Mouse (Mus musculus) Patski (cell line): ENCODE results near the gene Pfas. TPM values are rescaled to one million over a fixed set of nuclear protein-coding genes. Genes with fewer than 3 reads are reported as not detected.
"Not testable (repeated sequence)": the region's sequence is repeated elsewhere in the genome, so short reads cannot be mapped to it uniquely, and the experiment has no call there.

Experiments
- ATAC-seq: fragments of 100-300 bp; one replicate; pipeline ENCODE4 v1.8.0; 2021
- CTCF ChIA-PET: fragments of 350-600 bp; sonication (Branson Sonifier 250); formaldehyde crosslinking; loops from one replicate; lab custom pipeline; 2022; ENCODE audit warnings: inconsistent platforms; lab: Charles Lee
- POLR2A ChIA-PET: fragments of 350-600 bp; sonication (Branson Sonifier 250); formaldehyde crosslinking; loops from one replicate; lab custom pipeline; 2022; ENCODE audit warnings: antibody characterized with exemption, inconsistent platforms; lab: Charles Lee
- DNase-seq: peaks from one replicate; pipeline ENCODE4 v3.0.0-alpha.2; 2011; ENCODE audit warnings: low read depth, low spot score
- H3K27me3 ChIP-seq: fragments of 371-371 bp; one replicate; pipeline ENCODE4 v1.5.1; 2021
- CTCF ChIP-seq: fragments of 100-300 bp; IDR thresholded peaks from one replicate; pipeline ENCODE4 v1.5.1; 2021
- in situ Hi-C: fragments of 300-500 bp; cut with MboI; formaldehyde crosslinking; loops from 3 replicates; pipeline ENCODE4 v1.11.1; 2018; ENCODE audit warnings: low pct_unique_long_range_greater_than_20kb, mixed read lengths
- polyA plus RNA-seq: library from polyadenylated mRNA; unstranded; gene quantifications from one replicate; pipeline ENCODE4 v1.2.3, GENCODE M21; 2021

Gene Pfas
- polyA plus RNA-seq, 1 experiment from 2014 or later = 12.9 TPM

DNA sequence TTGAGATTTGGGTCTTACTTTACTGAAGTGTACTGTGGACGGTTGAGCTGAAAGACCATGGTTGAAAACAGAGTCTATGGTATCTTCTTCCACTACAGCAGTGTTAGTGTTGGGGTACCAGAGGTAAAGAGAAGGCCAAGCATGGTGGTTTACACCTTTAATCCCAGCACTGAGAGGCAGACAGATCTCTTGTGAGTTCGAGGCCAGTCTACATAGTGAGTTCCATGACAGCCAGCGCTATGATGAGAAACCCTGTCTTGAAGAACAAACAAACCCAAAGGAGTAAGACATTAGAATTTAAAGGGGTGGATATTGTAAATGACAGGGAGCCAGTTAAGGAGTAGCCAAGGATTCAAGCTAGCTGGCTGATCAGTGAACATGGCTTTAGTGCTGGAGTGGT is 8.5 kb upstream of the Pfas start:
- TF ChIP-seq CTCF = no peak
- POLR2A ChIA-PET = interaction anchor here (0.6 to 0.9 kb wide), 3 partner anchors 13 to 23 kb away, joined by 3 to 4 read pairs (median 4); no protein-coding TSS in a partner anchor
- in situ Hi-C loops = no loop called here
- H3K27me3 ChIP-seq = no peaks in the 10 kb centered on the region
- CTCF ChIA-PET = interaction anchor here (1.6 to 1.8 kb wide), 2 partner anchors 17 to 19 kb away, joined by 4 to 6 read pairs; no protein-coding TSS in a partner anchor
- DNase-seq = no peak
- ATAC-seq = no peak

DNA sequence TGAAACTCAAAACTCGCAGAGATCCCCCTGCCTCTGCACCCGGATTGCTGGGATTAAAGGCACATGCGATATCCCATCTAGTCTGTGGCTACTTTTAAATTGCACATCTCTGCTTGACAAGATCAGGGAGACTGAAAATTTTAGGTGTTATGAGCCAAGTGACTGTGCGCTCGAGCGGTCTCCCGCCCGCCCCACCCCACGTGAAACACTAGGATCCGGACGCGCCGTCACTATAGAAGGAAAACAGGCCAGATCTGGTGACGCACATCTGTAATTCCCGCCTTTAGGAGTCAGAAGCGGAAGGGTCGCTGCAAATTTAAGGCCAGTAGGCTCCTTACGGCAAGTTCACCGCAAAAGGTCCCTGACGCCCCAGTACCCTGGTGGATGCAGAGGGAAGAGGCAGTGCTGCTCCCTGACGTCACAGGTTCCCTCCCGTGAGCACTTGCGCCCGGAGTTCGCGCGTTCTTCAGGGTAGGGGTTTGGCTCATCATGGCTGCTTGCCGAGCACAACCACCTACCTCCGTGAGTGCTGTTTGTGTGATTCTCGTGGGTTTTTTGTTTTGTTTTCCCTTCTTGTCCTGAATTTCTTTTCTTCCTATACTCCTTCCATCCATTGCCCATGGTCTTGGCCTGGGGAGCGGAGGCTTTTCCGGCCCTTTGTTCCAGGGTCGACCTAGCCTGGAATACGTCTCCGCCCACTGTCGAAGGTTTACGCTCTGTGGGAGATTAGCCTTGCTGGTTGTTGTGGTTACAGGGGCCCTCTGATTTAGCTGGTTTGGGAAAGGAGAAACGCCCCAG is 7.6 kb upstream of the Pfas start, which contains the start of gene Ctc1:
Ctc1 (plus strand) TSS at position 268 of the 798 bp plus-strand sequence.
- in situ Hi-C loops = no loop called here
- no peaks in the 10 kb centered on the region for H3K27me3 ChIP-seq
- DNase-seq (peak; percentile 49), ATAC-seq (peak; percentile 92)
- TF ChIP-seq CTCF = peak; percentile 43
- POLR2A ChIA-PET = interaction anchor here (0.6 to 0.9 kb wide), 3 partner anchors 14 to 24 kb away, joined by 3 to 4 read pairs (median 4); no protein-coding TSS in a partner anchor
- CTCF ChIA-PET = interaction anchor here (1.6 to 1.8 kb wide), 2 partner anchors 18 to 20 kb away, joined by 4 to 6 read pairs; no protein-coding TSS in a partner anchor

DNA sequence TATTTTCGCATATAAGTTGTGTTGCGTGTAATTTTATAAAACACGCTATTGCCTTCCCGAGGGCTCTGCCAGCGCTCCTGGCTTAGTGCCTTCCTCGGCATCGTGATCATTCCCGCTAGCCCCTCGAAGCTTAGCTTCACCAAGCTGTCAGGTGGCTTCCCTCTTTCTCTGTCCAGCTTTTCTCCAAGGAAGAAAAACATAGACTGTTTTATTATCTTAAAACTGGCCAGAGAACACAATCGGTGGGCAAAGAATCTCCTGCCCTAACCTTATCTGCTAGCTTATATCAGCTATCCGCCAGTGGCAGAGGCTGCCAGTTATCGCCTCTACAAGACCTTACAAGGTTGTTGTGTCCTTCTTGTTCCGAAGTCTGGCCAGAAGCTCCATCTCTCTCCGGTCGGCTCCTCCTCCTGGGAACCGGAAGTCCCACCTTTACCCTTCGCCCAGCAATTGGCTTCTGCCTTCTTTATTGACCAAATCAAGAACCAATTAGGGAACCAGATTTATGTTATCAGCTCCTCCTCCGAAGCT is 3.9 kb upstream of the Pfas start:
- ATAC-seq (peak; percentile 66), DNase-seq (peak; percentile 61)
- in situ Hi-C loops = no loop called here
- TF ChIP-seq CTCF = no peak
- ChIA-PET CTCF (interaction anchor here (1.1 to 1.6 kb wide), 6 partner anchors 10 to 50 kb away, joined by 3 to 5 read pairs (median 4); no protein-coding TSS in a partner anchor), POLR2A (interaction anchor here (1.2 to 1.6 kb wide), 2 partner anchors 12 to 30 kb away, joined by 5 to 7 read pairs; no protein-coding TSS in a partner anchor)
- H3K27me3 ChIP-seq = no peaks in the 10 kb centered on the region

DNA sequence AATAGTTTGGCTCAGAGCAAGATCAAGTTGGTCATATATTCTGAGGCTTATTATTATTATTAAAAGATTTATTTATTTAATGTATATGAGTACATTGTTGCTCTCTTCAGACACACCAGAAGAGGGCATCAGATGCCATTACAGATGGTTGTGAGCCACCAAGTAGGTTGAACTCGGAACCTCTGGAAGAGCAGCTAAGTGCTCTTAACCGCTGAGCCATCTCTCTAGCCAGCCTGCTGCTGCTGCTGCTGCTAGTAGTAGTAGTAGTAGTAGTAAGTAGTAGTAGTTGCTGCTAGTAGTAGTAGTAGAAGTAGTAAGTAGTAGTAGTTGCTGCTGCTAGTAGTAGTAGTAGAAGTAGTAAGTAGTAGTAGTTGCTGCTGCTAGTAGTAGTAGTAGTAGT is 3.2 kb upstream of the Pfas start:
- ChIA-PET POLR2A (interaction anchor here (0.5 to 1.6 kb wide), 4 partner anchors 12 to 58 kb away, joined by 3 to 7 read pairs (median 4); no protein-coding TSS in a partner anchor), CTCF (interaction anchor here (0.9 to 1.3 kb wide), 4 partner anchors 11 to 55 kb away, joined by 3 to 5 read pairs (median 3); no protein-coding TSS in a partner anchor)
- in situ Hi-C loops, H3K27me3 ChIP-seq, ATAC-seq, DNase-seq: not testable (repeated sequence)
- peak; percentile 39 for TF ChIP-seq CTCF

DNA sequence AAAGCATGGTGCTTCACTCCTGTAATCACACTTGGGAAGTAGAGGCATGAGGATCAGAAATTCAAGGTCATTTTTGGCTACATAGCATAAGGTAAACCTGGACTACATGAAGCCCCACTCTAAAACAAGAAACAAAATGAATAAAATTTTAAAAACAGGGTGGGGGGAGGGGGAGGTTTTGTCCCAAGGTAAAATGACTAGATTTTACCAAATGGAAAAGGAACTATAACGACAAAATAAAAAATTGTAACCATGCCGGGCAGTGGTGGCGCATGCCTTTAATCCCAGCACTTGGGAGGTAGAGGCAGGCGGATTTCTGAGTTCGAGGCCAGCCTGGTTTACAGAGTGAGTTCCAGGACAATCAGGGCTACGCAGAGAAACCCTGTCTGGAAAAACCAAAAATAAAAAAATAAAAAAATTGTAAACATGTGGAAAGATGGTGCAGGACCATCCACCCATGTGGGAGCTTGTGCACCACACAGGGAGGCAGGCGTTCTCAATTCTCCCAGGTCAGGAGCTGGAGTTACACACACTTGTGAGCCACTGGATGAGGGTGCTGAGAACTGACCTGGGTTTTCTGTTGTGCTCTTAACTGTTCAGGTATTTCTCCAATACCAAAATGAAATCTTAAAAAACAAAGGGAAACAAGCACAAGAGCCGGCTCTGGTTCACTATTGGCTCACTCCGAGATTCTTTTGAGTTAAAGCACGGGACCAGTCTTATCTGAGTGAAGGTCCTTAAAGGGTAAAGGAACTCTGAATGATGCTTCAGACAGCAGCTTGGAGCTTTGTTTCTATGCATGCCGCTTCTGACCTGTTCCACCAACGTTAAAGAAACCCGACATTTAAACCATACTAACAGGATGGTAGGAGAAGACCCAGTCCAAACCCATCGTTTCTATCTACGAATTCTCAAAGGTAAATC is 2.4 kb upstream of the Pfas start:
- ATAC-seq (no peak), DNase-seq (no peak)
- ChIA-PET POLR2A (interaction anchor here (0.8 kb wide), 1 partner anchor 30 kb away, joined by 3 read pairs; no protein-coding TSS in a partner anchor), CTCF (interaction anchor here (0.9 to 1.0 kb wide), 2 partner anchors 19 to 56 kb away, joined by 3 read pairs; no protein-coding TSS in a partner anchor)
- no peaks in the 10 kb centered on the region for H3K27me3 ChIP-seq
- TF ChIP-seq CTCF = no peak
- in situ Hi-C loops = no loop called here

- CTCF ChIA-PET = no interaction called here
- in situ Hi-C loops = no loop called here
- POLR2A ChIA-PET = no interaction called here
- ATAC-seq = no peak
- DNase-seq = no peak
- H3K27me3 ChIP-seq = no peaks in the 10 kb centered on the region
- TF ChIP-seq CTCF = no peak
These were observed 1.2 kb upstream of the Pfas start for GRCm38 (mm10) chr11:69009508-69009907.

DNA sequence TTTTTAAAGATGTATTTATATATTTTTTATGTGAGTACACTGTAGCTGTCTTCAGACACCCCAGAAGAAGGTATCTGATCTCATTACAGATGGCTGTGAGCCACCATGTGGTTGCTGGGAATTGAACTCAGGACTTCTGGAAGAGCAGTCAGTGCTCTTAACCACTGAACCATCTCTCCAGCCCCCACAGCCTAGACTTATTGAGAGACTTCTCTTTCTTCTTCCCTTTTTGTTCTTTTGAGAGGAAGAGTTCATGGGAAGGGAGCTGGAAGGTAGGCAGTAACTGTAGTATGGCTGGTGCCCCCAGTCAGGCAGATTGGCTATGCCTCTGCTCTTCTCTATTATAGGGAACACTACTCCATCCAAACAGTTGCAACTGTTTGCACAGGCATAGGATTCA is 1.7 kb downstream of the Pfas start:
- CTCF ChIA-PET, H3K27me3 ChIP-seq, ATAC-seq, DNase-seq, in situ Hi-C loops, POLR2A ChIA-PET: not testable (repeated sequence)

- H3K27me3 ChIP-seq = no peaks in the 10 kb centered on the region
- POLR2A ChIA-PET = no interaction called here
- no peak for DNase-seq
- no peak for ATAC-seq
- CTCF ChIA-PET = interaction anchor here (1.0 to 1.6 kb wide), 2 partner anchors 24 to 100 kb away, joined by 3 to 4 read pairs; no protein-coding TSS in a partner anchor
- TF ChIP-seq CTCF = no peak
- in situ Hi-C loops = no loop called here
These were observed 3.1 kb downstream of the Pfas start for GRCm38 (mm10) chr11:69005193-69005592.

DNA sequence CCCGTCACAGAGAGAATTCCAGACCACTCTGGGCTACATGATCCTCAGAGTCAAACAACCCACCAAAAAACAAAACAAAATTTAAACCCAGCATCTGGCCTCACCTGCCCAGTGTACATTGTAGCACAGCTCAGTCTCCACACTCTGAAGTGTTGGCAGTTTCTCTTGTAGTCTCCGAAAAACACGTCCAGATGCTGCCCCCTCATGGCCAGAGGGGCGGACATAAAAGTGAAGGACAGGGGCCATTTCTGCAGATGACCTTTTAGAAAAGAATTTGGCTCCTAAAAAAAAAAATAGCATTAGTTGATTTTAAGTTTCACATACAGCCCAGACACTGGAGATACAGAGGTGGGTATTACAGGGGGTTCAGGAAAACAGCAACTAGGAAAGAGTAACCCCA is 4.7 kb downstream of the Pfas start:
- H3K27me3 ChIP-seq = no peaks in the 10 kb centered on the region
- ATAC-seq = no peak
- TF ChIP-seq CTCF = no peak
- in situ Hi-C loops = no loop called here
- DNase-seq = no peak
- ChIA-PET CTCF (interaction anchor here (1.6 kb wide), 1 partner anchor 26 kb away, joined by 4 read pairs; no protein-coding TSS in a partner anchor), POLR2A (no interaction called here)

GRCm38 (mm10) chr11:69002782-69003181 is 5.5 kb downstream of the Pfas start:
- in situ Hi-C loops, ATAC-seq, DNase-seq, CTCF ChIA-PET, H3K27me3 ChIP-seq, POLR2A ChIA-PET: not testable (repeated sequence)
